Mouse (Mus musculus): ENCODE data around the gene Spice1. TPM values are rescaled to one million over a fixed set of nuclear protein-coding genes. Genes with fewer than 3 reads are reported as not detected.

Spice1 gene
- total and polyA plus RNA-seq, 3 experiments, result 5.9 to 27.7 (median 20.9) TPM

DNA sequence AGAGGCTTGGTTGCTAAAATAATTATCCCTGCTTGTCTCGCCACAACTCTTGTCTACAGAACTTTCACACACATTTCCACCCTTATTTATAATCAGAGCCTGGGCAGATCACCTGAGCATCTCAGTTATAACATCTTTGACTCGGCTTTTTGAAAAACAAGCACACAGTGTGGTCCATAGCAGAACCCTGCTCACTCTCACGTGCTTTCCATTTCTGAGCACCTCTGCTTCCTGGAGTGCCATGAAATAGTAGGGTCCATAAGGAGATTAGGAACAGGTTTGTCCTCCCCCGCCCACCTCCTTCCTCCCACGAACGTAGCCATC lies 15.3 kb upstream of the Spice1 start:
- Histone ChIP-seq H3K36me3 (replicated peaks) (no peaks in the 10 kb centered on the region), H3K9me3 (replicated peaks) (no peaks in the 10 kb centered on the region; the same call in 1 of the 2 replicates), H3K4me1 (ENCODE audit: insufficient read depth, low read depth, low read length) (peaks cover 4% of the 10 kb centered on the region; the same call in 1 of the 2 replicates), H3K27me3 (ENCODE audit: insufficient read depth, low read length) (peaks cover 12% of the 10 kb centered on the region; the same call in 1 of the 2 replicates), H3K4me3 (ENCODE audit: low read depth, low read length) (no peak overlapping the region)
- ATAC-seq (ENCODE audit: extremely low read depth, insufficient number of reproducible peaks, low FRiP score, poor library complexity, severe bottlenecking) (no peak), DNase-seq (ENCODE audit: low spot score) (no peak)
- TF ChIP-seq GATA2 (IDR thresholded peaks at IDR 0.05; ENCODE audit: borderline replicate concordance, low read depth, low read length) (no peak), CTCF (IDR thresholded peaks at IDR 0.05; ENCODE audit: low read depth, low read length) (no peak), POLR2AphosphoS5 (IDR thresholded peaks at IDR 0.05; ENCODE audit: insufficient replicate concordance, low read depth, low read length) (no peak), TAL1 (conservative IDR thresholded peaks at IDR 0.05; ENCODE audit: low read depth, low read length) (no peak), GATA1 (IDR thresholded peaks at IDR 0.05; ENCODE audit: borderline replicate concordance, low read length) (no peak)

- Histone ChIP-seq H3K9me3 (replicated peaks) (no peaks in the 10 kb centered on the region; the same call in 1 of the 2 replicates), H3K4me3 (ENCODE audit: low read depth, low read length) (peak overlapping the region; percentile 32; the same call in 1 of the 2 replicates), H3K36me3 (replicated peaks) (no peaks in the 10 kb centered on the region), H3K27me3 (ENCODE audit: insufficient read depth, low read length) (peaks cover 12% of the 10 kb centered on the region; the same call in 1 of the 2 replicates), H3K4me1 (ENCODE audit: insufficient read depth, low read depth, low read length) (peaks cover 4% of the 10 kb centered on the region; the same call in 1 of the 2 replicates)
- TF ChIP-seq CTCF (IDR thresholded peaks at IDR 0.05; ENCODE audit: low read depth, low read length), result no peak
- no peak for TF ChIP-seq TAL1 (conservative IDR thresholded peaks at IDR 0.05; ENCODE audit: low read depth, low read length)
- TF ChIP-seq GATA1 (IDR thresholded peaks at IDR 0.05; ENCODE audit: borderline replicate concordance, low read length), result no peak
- TF ChIP-seq POLR2AphosphoS5 (IDR thresholded peaks at IDR 0.05; ENCODE audit: insufficient replicate concordance, low read depth, low read length), result no peak
- no peak for TF ChIP-seq GATA2 (IDR thresholded peaks at IDR 0.05; ENCODE audit: borderline replicate concordance, low read depth, low read length)
- ATAC-seq (ENCODE audit: extremely low read depth, insufficient number of reproducible peaks, low FRiP score, poor library complexity, severe bottlenecking), result no peak
- no peak for DNase-seq (ENCODE audit: low spot score)
Observed at GRCm38 (mm10) chr16:44331995-44332860, 14.7 kb upstream of the Spice1 start.

GRCm38 (mm10) chr16:44332861-44333284 lies 14.0 kb upstream of the Spice1 start, which contains the start of gene Sidt1:
TSS of gene Sidt1 (minus strand) at chr16:44333196.
- ATAC-seq (ENCODE audit: extremely low read depth, insufficient number of reproducible peaks, low FRiP score, poor library complexity, severe bottlenecking), result no peak
- Histone ChIP-seq H3K4me3 (ENCODE audit: low read depth, low read length) (peak within 1 kb of the TSS; percentile 32; the same call in 1 of the 2 replicates), H3K27me3 (ENCODE audit: insufficient read depth, low read length) (peaks cover 12% of the 10 kb centered on the region; the same call in 1 of the 2 replicates), H3K9me3 (replicated peaks) (no peaks in the 10 kb centered on the region; the same call in 1 of the 2 replicates), H3K36me3 (replicated peaks) (no peaks in the 10 kb centered on the region), H3K4me1 (ENCODE audit: insufficient read depth, low read depth, low read length) (peaks cover 4% of the 10 kb centered on the region; the same call in 1 of the 2 replicates)
- TF ChIP-seq CTCF (IDR thresholded peaks at IDR 0.05; ENCODE audit: low read depth, low read length), result no peak
- no peak for TF ChIP-seq GATA1 (IDR thresholded peaks at IDR 0.05; ENCODE audit: borderline replicate concordance, low read length)
- no peak for DNase-seq (ENCODE audit: low spot score)

- no peak for DNase-seq (ENCODE audit: low spot score)
- TF ChIP-seq CTCF (IDR thresholded peaks at IDR 0.05; ENCODE audit: low read depth, low read length) (no peak), GATA2 (IDR thresholded peaks at IDR 0.05; ENCODE audit: borderline replicate concordance, low read depth, low read length) (no peak), POLR2AphosphoS5 (IDR thresholded peaks at IDR 0.05; ENCODE audit: insufficient replicate concordance, low read depth, low read length) (no peak), GATA1 (IDR thresholded peaks at IDR 0.05; ENCODE audit: borderline replicate concordance, low read length) (no peak), TAL1 (conservative IDR thresholded peaks at IDR 0.05; ENCODE audit: low read depth, low read length) (no peak)
- Histone ChIP-seq H3K27me3 (ENCODE audit: insufficient read depth, low read length) (peaks cover 4% of the 10 kb centered on the region; the same call in 1 of the 2 replicates), H3K36me3 (replicated peaks) (no peaks in the 10 kb centered on the region), H3K4me3 (ENCODE audit: low read depth, low read length) (no peak overlapping the region), H3K9me3 (replicated peaks) (no peaks in the 10 kb centered on the region), H3K4me1 (ENCODE audit: insufficient read depth, low read depth, low read length) (peaks cover 3% of the 10 kb centered on the region; the same call in 1 of the 2 replicates)
- no peak for ATAC-seq (ENCODE audit: extremely low read depth, insufficient number of reproducible peaks, low FRiP score, poor library complexity, severe bottlenecking)
Observed at GRCm38 (mm10) chr16:44337541-44337940, 9.4 kb upstream of the Spice1 start.

- ATAC-seq (ENCODE audit: extremely low read depth, insufficient number of reproducible peaks, low FRiP score, poor library complexity, severe bottlenecking), result no peak
- Histone ChIP-seq H3K36me3 (replicated peaks) (peaks cover 14% of the 10 kb centered on the region), H3K9me3 (replicated peaks) (no peaks in the 10 kb centered on the region), H3K27me3 (ENCODE audit: insufficient read depth, low read length) (no peaks in the 10 kb centered on the region), H3K4me1 (ENCODE audit: insufficient read depth, low read depth, low read length) (peaks cover 30% of the 10 kb centered on the region), H3K4me3 (ENCODE audit: low read depth, low read length) (no peak overlapping the region)
- TF ChIP-seq GATA1 (IDR thresholded peaks at IDR 0.05; ENCODE audit: borderline replicate concordance, low read length) (no peak), TAL1 (conservative IDR thresholded peaks at IDR 0.05; ENCODE audit: low read depth, low read length) (no peak), CTCF (IDR thresholded peaks at IDR 0.05; ENCODE audit: low read depth, low read length) (no peak), POLR2AphosphoS5 (IDR thresholded peaks at IDR 0.05; ENCODE audit: insufficient replicate concordance, low read depth, low read length) (no peak), GATA2 (IDR thresholded peaks at IDR 0.05; ENCODE audit: borderline replicate concordance, low read depth, low read length) (no peak)
- no peak for DNase-seq (ENCODE audit: low spot score)
Observed at GRCm38 (mm10) chr16:44349801-44350397, 3.0 kb downstream of the Spice1 start.

DNA sequence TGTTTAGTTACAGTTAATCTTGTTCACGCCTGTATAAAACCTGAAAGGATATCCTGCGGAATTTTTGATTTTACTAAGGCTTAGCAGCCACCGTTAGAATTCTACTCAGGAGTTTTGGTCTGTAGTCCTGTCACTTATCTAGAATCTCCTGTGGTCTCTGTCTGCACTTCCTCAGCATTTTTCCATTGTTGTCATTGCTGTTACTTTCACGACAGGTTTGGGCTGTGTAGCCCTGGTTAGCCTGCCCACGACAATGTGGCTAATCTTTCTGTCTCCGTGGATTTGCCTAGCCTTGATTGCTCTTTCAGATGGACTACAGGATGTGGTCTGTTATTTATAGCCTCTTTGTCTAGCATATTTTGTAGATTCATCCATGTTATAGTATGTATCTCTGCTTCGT lies 9.4 kb downstream of the Spice1 start:
- peaks cover 39% of the 10 kb centered on the region for H3K36me3 ChIP-seq (replicated peaks)
- TF ChIP-seq GATA2 (IDR thresholded peaks at IDR 0.05; ENCODE audit: borderline replicate concordance, low read depth, low read length), result no peak
- no peak for TF ChIP-seq GATA1 (IDR thresholded peaks at IDR 0.05; ENCODE audit: borderline replicate concordance, low read length)
- no peak for TF ChIP-seq TAL1 (conservative IDR thresholded peaks at IDR 0.05; ENCODE audit: low read depth, low read length)
- TF ChIP-seq CTCF (IDR thresholded peaks at IDR 0.05; ENCODE audit: low read depth, low read length), result no peak
- no peak for TF ChIP-seq POLR2AphosphoS5 (IDR thresholded peaks at IDR 0.05; ENCODE audit: insufficient replicate concordance, low read depth, low read length)
- ATAC-seq (ENCODE audit: extremely low read depth, insufficient number of reproducible peaks, low FRiP score, poor library complexity, severe bottlenecking), result no peak
- H3K4me1 ChIP-seq (ENCODE audit: insufficient read depth, low read depth, low read length), result peaks cover 13% of the 10 kb centered on the region; the same call in 1 of the 2 replicates
- no peaks in the 10 kb centered on the region for H3K9me3 ChIP-seq (replicated peaks)
- DNase-seq (ENCODE audit: low spot score), result no peak
- H3K27me3 ChIP-seq (ENCODE audit: insufficient read depth, low read length), result no peaks in the 10 kb centered on the region
- H3K4me3 ChIP-seq (ENCODE audit: low read depth, low read length), result no peak overlapping the region

Data from G1E (cell line).